Mouse (Mus musculus): ENCODE measurements at regions not wholly inside any gene's neighbourhood (a gene's known extent, or its start where the extent isn't known, plus 50 kb on each side); places are given as distances from the start of the nearest gene placed in this dataset.

GRCm38 (mm10) chr2:7840612-7841011, 331.2 kb upstream of the Celf2 start:
- no peak for DNase-seq

- no peak for DNase-seq
These were observed 328.5 kb upstream of the Celf2 start for GRCm38 (mm10) chr2:7837877-7838276.

- DNase-seq: no peak
These were observed 321.9 kb upstream of the Celf2 start for GRCm38 (mm10) chr2:7831239-7831638.

- no peak for DNase-seq
These were observed 316.9 kb upstream of the Celf2 start for GRCm38 (mm10) chr2:7826272-7826671.

GRCm38 (mm10) chr2:7796415-7796814, 287.1 kb upstream of the Celf2 start:
- DNase-seq: no peak

- peak; percentile 2 for DNase-seq
These were observed 283.2 kb upstream of the Celf2 start for GRCm38 (mm10) chr2:7792456-7793145.

GRCm38 (mm10) chr2:7778610-7779009, 269.2 kb upstream of the Celf2 start:
- DNase-seq: no peak

- DNase-seq: no peak
These were observed 224.9 kb upstream of the Celf2 start for GRCm38 (mm10) chr2:7734097-7734730.

GRCm38 (mm10) chr2:7730960-7731359, 221.6 kb upstream of the Celf2 start:
- no peak for DNase-seq

GRCm38 (mm10) chr2:7722283-7722935, 213.0 kb upstream of the Celf2 start:
- DNase-seq: peak; percentile 3

- no peak for DNase-seq
These were observed 201.7 kb upstream of the Celf2 start for GRCm38 (mm10) chr2:7711046-7711445.

GRCm38 (mm10) chr2:7710476-7710875, 201.1 kb upstream of the Celf2 start:
- no peak for DNase-seq

GRCm38 (mm10) chr2:7683355-7683754, 174.0 kb upstream of the Celf2 start:
- no peak for DNase-seq

- no peak for DNase-seq
These were observed 131.5 kb upstream of the Celf2 start for GRCm38 (mm10) chr2:7640892-7641291.

GRCm38 (mm10) chr2:7622716-7623285, 113.4 kb upstream of the Celf2 start:
- no peak for DNase-seq

GRCm38 (mm10) chr2:7619888-7620664, 110.7 kb upstream of the Celf2 start:
- peak; percentile 2 for DNase-seq

GRCm38 (mm10) chr2:7578196-7578595, 68.8 kb upstream of the Celf2 start:
- DNase-seq: no peak
